Mouse (Mus musculus): ENCODE results near the gene Slc26a10. TPM values are rescaled to one million over a fixed set of nuclear protein-coding genes. Genes with fewer than 3 reads are reported as not detected.
"Not testable (repeated sequence)": the region's sequence is repeated elsewhere in the genome, so short reads cannot be mapped to it uniquely, and the experiment has no call there.

Slc26a10 gene
- total RNA-seq, 2 experiments from 2014 or later: 1.1 to 1.4 TPM

DNA sequence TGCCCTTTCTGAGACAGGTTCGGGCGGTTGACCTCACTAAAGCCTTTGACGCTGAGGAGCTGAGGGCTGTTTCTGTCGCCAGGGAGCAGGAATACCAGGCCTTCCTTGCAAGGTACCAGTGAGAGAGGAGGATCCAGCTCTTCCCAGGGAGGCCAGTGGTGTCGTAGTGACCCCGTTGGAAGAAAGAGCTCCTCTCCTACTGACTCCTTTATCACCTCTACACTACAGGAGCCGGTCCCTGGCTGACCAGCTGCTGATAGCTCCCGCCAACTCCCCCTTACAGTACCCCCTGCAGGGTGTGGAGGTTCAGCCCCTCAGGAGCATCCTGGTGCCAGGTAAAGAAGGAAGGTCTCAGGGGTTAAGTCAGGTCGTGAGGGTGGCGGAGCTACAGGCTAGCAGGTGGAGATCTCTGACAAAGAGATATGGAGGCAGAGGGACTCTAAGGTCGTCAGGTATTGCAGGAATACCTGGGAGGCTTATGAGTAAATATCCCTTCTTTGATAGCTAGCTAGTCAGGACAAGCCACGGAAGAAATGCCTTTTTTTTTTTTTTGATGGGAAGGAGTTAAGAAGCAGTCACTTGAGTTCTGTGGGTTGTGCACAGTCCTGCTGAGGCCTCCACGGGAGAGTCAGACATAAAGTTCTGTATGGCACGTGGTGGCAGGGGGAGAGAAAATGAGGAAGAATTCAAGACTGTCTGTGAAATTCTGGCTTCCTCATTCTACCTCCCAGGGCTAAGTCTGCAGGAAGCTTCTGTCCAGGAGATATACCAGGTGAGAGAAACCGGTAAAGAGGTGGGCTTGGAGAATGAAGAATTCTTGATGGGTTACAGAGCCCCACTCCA is 13.5 kb downstream of the Slc26a10 start:
- intact Hi-C loops (cut with DNase I): no loop called here

DNA sequence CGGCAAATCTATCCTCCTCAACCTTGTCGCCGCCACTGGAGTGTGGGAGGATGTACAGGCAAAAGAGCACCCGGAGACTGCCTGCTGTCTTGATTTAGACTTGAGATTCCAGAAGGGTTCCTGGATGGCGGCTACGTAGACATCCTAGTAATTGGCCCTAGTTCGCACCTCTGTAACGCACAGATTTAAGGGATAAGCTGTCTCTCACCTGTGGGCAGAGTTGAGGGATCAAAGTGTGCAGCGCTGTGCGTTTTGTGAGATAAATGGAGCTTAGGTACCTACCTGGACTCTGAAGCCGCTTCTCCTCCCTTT is 14.1 kb downstream of the Slc26a10 start:
- intact Hi-C loops (cut with DNase I): no loop called here
- DNase-seq (ENCODE audit: low spot score in 2 of 2): no peak

More for the DNA sequence above, 13.5 kb downstream of the Slc26a10 start:
- DNase-seq (ENCODE audit: low spot score in 2 of 2): no peak

DNA sequence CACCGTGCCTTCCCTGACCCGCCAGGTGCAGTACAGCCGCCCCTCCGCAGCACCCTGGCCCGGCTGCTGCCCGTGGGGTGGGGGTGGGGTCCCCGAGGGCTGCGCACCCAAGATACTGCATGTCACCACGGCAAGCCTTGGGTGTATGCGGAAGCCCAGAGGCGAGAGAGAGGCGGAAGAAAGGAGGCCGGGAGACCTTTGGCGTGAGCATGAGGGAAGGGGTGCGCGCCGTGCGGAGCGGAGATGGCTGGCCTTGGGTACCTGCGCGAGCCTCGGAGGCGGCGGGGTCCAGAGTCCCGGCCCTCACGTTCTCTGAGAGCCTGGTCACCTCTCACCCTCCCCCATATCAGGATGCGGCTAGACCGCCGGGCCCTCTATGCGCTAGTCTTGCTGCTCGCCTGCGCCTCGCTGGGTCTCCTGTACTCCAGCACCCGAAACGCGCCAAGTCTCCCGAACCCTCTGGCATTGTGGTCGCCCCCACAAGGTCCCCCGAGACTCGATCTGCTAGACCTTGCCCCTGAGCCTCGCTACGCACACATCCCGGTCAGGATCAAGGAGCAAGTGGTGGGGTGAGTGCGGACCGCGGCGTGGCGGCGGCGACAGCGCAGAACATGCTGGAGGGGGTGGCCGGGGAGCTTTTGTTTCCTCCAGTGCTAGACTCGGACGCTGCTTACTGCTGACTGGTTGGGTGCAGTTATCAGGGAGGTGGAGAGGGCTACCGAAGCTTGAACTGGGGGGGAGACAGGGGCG is 14.6 kb downstream of the Slc26a10 start:
- DNase-seq (ENCODE audit: low spot score in 2 of 2): no peak
- intact Hi-C loops (cut with DNase I): loop anchor here (2.0 kb wide), 1 partner anchor 43 kb away; no protein-coding TSS in a partner anchor

DNA sequence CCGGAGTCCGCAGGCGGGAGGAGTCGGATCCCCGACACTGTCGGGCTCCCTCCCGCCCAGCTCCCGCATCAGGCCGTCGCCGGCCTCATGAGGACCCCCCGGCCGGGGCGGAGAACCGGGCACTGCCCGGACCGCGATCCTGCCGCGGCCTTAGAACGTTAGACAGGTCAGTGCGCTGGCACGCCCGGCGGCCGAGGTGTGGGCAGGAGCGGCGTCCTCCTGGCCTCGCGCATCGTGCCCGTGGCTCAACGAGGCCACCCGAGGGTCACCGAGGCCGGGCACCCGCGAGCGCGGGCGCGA is 15.1 kb downstream of the Slc26a10 start:
- DNase-seq (ENCODE audit: low spot score in 2 of 2): no peak

DNA sequence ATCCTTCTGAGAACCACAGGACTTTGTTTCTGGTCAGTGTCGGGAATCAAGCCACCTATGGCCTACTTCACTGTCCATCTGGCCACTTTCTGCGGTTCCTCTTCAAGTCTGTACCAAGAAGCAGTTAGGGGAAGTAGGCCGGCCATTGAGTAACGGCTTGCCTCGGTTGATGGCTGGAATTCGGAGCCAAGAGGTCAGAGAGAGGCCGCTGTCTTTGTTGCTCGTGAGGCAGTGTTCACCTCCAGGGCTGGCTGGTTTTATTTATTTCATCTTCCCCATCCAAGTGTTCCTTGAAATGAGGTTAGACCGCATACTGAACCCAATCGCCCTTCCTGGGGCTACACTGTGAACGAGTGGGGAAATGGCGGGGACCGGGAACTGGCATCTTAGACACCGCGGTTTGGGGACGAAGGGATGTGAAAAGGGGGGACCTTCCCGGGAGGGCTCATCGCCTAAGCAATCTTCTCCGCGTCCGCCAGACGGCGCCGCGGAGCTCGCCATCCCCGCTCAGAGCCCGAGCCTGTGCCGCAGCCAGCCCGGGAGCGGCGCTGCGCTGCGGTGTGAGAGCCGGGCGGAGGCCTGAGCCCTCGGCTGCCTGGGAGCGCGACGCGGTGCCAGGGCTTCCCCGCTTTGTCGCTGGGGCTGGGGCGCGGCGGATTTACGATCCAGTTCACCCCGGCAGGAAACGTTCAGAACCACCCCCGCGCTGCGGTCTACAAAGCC is 15.7 kb downstream of the Slc26a10 start, which contains the start of gene B4galnt1:
B4galnt1 (plus strand) TSS at position 595 of the 723 bp plus-strand sequence.
- intact Hi-C loops (cut with DNase I): loop anchor here (2.0 kb wide), 1 partner anchor 42 kb away; no protein-coding TSS in a partner anchor
- peak; percentile 81 to 85 for DNase-seq (ENCODE audit: low spot score in 2 of 2)

More for the DNA sequence above, 15.1 kb downstream of the Slc26a10 start:
- intact Hi-C loops (cut with DNase I): loop anchor here (2.0 kb wide), 1 partner anchor 43 kb away; no protein-coding TSS in a partner anchor

DNA sequence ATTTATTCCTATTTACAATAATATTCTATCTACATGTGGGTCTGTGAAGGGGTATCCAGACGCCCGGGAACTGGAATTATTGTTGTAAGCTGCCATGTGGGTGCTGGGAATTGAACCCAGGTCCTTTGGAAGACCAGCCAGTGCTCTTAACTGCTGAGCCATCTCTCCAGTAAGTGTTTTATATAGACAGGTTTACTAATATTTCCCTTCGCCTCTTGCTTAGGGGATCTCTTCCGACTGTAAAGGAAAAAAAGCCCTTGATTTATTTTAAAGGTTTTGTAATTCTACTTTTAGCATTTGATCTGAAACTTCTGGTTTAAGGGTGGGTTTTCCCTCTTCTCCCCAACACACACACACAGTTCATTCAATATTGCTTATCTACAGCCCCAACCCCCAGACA is 16.3 kb downstream of the Slc26a10 start:
- DNase-seq (ENCODE audit: low spot score in 2 of 2): no peak
- intact Hi-C loops (cut with DNase I): loop anchor here (2.0 kb wide), 1 partner anchor 41 kb away; no protein-coding TSS in a partner anchor

DNA sequence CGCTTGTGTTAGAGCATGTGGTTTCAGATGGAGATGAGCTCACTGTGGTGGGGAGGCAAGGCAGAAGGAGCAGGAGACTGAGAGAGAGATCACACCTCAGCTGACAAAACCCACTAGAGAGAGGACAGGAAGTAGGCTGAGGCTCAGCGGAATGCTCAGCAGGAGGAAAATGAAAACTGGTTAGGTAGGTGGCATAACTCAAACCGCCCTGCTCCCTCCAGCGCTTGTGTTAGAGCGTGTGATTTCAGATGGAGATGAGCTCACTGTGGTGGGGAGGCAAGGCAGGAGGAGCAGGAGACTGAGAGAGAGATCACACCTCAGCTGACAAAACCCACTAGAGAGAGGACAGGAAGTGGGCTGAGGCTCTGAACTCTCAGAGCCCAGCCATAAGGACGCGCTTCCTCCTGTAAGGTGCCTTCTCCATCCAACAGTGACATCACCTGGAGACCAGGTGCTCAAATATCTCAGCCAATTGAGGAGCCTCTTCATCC is 17.6 kb downstream of the Slc26a10 start:
- DNase-seq (ENCODE audit: low spot score in 2 of 2); intact Hi-C loops (cut with DNase I): not testable (repeated sequence)

DNA sequence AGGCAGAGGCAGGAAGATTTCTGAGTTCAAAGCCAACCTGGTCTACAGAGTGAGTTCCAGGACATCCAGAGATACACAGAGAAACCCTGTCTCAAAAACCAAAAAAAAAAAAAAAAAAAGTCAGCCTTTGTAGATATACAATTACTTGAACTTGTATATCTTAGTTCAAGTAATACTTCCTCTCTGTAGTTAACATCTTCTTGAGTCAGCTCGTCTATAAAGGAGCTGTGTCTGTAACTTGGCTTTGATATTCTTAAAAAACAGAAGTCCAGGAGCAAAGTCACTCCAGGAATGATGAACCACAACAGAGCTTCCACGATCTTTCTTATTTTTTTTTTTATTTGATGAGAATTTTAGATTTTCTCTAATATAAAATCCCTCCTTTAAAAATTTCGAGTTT is 19.7 kb downstream of the Slc26a10 start:
- intact Hi-C loops (cut with DNase I): no loop called here
- DNase-seq (ENCODE audit: low spot score in 2 of 2): no peak

DNA sequence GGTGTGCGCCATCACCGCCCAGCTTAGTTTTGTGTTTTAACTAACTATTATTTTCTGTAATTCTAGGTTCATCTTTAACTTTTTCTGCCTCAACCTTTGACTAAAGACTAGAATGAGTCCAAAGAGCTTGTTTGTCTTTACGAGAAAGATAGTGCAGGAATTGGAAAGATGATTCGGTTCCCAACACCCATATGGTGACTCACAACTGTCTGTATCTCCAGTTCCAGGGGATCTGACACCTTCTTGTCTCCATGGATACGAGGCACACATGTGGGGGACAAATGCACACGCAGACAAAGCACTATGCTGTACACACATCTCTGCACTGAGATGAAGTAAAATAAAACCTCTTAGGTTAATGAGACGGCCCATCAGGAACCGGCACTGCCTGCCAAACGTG is 20.4 kb downstream of the Slc26a10 start:
- DNase-seq (ENCODE audit: low spot score in 2 of 2): peak in 1 of 2 experiments; percentile 43
- intact Hi-C loops (cut with DNase I): no loop called here

DNA sequence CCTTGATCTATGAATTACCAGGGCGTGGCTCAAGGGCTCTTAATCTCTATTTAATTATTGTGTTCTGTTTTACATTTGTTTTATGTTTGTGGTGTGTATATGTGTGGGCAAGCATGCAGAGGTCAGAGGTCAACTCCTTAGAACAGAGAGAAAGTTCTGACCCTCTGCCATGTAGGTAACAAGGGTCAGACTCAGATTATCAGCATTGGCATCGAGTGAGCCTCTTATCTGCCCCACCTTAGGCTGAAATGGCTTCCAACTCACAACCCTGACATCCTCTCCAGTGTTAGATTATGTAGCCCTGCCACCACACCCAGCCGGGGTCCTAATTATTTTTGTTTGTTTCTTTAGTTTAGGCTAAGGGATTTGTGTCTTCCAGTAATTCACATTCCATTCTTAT is 22.0 kb downstream of the Slc26a10 start:
- no peak for DNase-seq (ENCODE audit: low spot score in 2 of 2)
- intact Hi-C loops (cut with DNase I): no loop called here

DNA sequence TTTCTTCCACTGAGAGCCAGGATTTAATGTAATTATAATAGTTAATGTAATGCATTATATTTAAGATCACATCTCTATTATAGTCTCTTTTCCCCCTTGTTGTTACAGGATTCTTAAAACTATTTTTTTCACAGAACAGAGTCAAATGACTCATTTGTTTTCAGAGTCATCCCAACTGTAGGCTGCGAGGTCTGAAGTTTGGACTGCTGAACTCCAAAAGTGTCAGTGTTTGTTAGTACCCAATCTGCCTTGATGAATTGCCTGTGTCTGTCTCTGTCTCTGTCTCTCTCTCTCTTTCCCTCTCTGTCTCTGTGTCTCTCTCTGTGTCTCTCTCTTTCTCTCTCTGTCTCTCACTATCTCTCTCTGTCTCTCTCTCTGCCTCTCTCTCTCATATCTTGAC is 23.9 kb downstream of the Slc26a10 start:
- intact Hi-C loops (cut with DNase I): no loop called here
- no peak for DNase-seq (ENCODE audit: low spot score in 2 of 2)

DNA sequence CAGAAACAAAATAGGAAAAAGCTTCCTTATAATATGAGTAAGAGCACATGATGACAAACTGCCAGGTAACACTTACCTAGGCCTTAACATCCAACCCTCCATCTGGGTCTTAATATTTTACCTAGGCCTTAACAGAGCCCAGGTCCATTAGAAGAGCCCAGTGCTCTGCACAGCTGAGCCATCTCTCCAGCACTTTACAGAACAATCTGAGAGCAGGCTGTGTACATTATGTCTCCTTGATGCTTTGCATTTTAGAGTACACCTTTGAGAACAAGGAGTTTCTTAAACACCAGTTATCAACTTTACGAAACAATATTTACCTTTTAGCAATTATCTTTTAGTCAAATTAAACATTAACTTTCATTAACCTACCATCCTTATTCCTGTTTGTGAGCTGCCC is 24.4 kb downstream of the Slc26a10 start:
- intact Hi-C loops (cut with DNase I): no loop called here
- DNase-seq (ENCODE audit: low spot score in 2 of 2): no peak

DNA sequence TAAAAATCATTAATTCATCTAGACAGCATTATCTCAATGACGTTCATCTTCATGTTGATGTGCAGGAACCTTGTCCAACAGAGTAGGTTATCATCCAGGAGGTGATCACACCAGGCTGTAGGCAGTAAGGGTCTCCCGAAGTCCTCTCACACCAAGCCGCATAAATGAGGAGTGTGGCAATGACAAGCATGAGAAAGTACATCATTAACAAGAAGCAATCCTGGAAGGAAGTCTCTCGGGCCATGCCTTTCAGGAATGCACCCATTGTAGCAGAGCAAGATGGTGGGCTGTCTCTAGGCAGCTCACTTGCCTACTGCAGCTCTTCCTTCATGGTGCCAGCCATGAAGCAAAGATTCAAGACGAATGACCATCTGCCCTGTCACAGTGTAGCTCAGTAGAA is 25.8 kb downstream of the Slc26a10 start:
- no peak for DNase-seq (ENCODE audit: low spot score in 2 of 2)
- intact Hi-C loops (cut with DNase I): no loop called here

DNA sequence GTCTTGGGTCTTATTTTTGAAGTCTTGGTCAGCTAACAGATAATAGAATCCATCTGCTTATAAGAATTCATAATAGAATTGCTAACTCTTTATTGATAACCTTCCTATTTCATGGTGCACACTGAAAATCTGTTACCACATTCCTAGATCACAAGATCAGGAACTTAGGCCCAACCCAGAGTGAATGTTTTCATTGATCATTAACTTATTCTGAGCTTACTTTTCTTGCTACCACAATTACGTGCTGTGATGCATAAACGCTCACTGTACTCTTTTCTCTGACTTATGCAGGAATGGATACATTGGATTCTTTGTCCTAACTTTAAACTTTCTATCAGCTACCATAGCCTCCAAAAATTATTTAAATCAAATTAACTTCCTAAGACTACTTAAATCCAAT is 26.2 kb downstream of the Slc26a10 start:
- no peak for DNase-seq (ENCODE audit: low spot score in 2 of 2)
- intact Hi-C loops (cut with DNase I): no loop called here

DNA sequence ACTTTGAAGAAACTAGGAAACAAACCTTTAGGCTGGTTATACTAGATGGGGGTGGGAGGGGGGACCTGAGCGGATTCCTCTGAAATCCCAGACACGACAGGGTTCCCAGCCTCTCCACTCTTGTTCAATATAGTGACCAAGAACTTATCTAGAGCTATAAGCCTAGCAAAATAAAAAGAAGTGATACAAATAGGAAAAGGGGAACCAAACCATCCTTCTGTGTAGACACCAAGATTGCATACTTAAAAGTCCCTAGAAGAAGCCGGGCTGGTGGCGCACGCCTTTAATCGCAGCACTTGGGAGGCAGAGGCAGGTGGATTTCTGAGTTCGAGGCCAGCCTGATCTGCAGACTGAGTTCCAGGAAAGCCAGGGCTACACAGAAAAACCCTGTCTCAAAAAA is 27.1 kb downstream of the Slc26a10 start:
- intact Hi-C loops (cut with DNase I): no loop called here
- DNase-seq (ENCODE audit: low spot score in 2 of 2): no peak

DNA sequence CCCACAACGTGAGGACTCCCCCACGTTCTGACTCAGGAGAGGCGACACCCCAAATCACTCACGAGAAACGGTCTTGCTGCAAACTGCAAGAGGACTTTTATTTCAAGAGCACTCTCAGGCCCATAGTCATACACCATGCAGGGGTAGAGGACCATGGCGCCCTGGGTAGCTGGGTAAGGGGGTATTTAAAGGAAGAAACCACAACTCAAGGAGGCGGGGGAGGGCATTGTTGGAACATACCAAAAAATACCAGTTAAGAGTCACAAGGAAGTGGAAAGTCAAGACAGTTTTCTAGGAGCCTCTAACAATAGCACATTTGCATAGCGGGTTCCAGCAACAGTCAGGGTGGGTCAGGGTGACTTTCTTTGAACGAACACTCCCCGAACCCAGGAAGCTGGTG is 27.9 kb downstream of the Slc26a10 start:
- intact Hi-C loops (cut with DNase I); DNase-seq (ENCODE audit: low spot score in 2 of 2): not testable (repeated sequence)

DNA sequence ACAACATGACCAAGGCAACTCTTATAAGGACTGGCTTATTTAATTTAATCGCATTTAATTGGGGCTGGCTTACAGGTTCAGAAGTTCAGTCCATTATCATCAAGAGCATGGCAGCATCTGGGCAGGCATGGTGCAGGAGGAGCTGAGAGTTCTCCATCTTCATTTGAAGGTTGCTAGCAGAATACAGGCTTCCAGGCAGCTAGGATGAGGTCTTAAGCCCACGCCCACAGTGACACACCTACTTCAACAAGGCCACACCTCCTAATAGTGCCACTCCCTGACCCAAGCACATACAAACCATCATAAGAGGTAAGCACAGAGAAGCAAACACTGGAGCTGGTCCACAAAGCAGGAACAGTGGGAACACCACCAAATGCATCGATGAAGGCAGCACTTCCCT is 29.2 kb downstream of the Slc26a10 start:
- DNase-seq (ENCODE audit: low spot score in 2 of 2); intact Hi-C loops (cut with DNase I): not testable (repeated sequence)

DNA sequence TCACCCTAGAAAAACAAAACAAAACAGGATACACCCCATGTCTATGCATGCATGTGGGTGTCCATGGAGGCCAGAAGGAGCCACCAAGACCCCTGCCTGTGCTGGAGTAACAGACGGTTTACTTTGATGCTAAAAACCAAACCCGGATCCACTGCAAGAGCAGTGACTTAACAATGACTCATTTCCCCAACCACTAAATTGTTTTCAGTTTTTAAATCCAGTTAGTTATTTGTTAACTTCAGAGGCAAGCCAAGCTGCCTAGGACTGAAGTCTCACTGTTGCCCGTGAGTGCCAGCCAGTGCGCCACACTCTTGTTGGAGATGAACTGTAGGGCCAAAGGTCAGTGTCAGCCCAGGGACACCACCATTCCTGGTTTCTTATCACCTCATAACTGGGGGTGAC is 30.0 kb downstream of the Slc26a10 start:
- intact Hi-C loops (cut with DNase I): no loop called here
- no peak for DNase-seq (ENCODE audit: low spot score in 2 of 2)

DNA sequence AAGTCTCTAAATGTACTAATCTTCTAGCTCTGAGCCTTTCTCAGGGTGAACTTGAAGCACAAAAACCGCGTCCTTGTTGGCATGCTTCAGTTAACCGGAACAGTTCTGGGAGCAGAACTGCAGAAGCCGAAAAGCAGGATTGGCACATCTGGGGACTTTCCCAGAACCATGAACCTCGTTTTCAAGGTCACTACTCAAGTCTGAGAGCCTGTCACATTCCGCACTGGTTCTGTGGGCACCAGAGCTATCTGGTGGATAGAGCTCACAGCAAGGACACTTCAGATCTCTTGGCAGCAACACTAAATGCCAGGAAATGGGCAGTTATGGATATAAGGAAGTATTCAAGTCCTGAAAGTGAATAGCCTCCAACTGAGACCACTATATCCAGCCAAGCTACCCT is 33.3 kb downstream of the Slc26a10 start:
- DNase-seq (ENCODE audit: low spot score in 2 of 2): no peak
- intact Hi-C loops (cut with DNase I): no loop called here

DNA sequence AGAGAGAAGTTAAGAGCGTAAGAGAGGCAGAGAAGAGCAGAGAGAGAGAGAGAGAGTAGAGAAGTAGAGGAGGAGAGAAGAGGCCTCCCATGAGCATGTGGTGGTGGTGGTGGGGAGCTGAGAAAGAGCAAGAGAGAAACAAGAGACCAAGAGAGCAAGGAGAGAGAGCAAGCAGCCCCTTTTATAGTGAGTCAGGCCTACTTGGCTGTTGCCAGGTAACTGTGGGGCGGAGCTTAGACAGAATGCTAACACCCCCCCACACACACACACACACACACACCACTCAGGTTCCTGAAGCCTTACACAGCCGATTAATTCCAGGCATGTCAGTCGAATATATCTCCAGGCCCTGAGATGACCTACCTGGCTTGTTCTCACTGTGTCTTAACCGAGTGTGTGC is 35.1 kb downstream of the Slc26a10 start:
- intact Hi-C loops (cut with DNase I): no loop called here
- no peak for DNase-seq (ENCODE audit: low spot score in 2 of 2)
